Mouse (Mus musculus): Measurements from ENCODE around the gene Gm20662.

The Gm20662 gene

GRCm38 (mm10) chr9:107975399-107976386 is 20.5 kb upstream of the Gm20662 start, which contains the start of gene Uba7:
TSS of gene Uba7 (plus strand) at chr9:107975505.
- no peak for DNase-seq (ENCODE audit: low read depth, low spot score)

GRCm38 (mm10) chr9:107978815-107979214 is 17.3 kb upstream of the Gm20662 start:
- DNase-seq (ENCODE audit: low read depth, low spot score), result no peak

- no peak for DNase-seq (ENCODE audit: low read depth, low spot score)
Observed at GRCm38 (mm10) chr9:107981684-107982605, 14.2 kb upstream of the Gm20662 start.

- DNase-seq (ENCODE audit: low read depth, low spot score), result no peak
Observed at GRCm38 (mm10) chr9:107982681-107983346, 13.3 kb upstream of the Gm20662 start, which contains the start of gene Gm20661. TSS of gene Gm20661 (plus strand) at chr9:107983058.

GRCm38 (mm10) chr9:107983421-107983890 is 12.7 kb upstream of the Gm20662 start:
- no peak for DNase-seq (ENCODE audit: low read depth, low spot score)

GRCm38 (mm10) chr9:107984052-107984753 is 11.9 kb upstream of the Gm20662 start:
- no peak for DNase-seq (ENCODE audit: low read depth, low spot score)

GRCm38 (mm10) chr9:107984754-107985055 is 11.4 kb upstream of the Gm20662 start:
- no peak for DNase-seq (ENCODE audit: low read depth, low spot score)

- no peak for DNase-seq (ENCODE audit: low read depth, low spot score)
Observed at GRCm38 (mm10) chr9:107985131-107986119, 10.7 kb upstream of the Gm20662 start, which contains the start of gene Inka1. TSS of gene Inka1 (minus strand) at chr9:107985879.

GRCm38 (mm10) chr9:107986376-107986775 is 9.8 kb upstream of the Gm20662 start:
- no peak for DNase-seq (ENCODE audit: low read depth, low spot score)

- no peak for DNase-seq (ENCODE audit: low read depth, low spot score)
Observed at GRCm38 (mm10) chr9:107987950-107988349, 8.2 kb upstream of the Gm20662 start.

- no peak for DNase-seq (ENCODE audit: low read depth, low spot score)
Observed at GRCm38 (mm10) chr9:107992197-107992596, 4.0 kb upstream of the Gm20662 start, which contains the start of gene Cdhr4. TSS of gene Cdhr4 (plus strand) at chr9:107992497.

- DNase-seq (ENCODE audit: low read depth, low spot score), result no peak
Observed at GRCm38 (mm10) chr9:107993013-107993412, 3.1 kb upstream of the Gm20662 start.

- DNase-seq (ENCODE audit: low read depth, low spot score), result no peak
Observed at GRCm38 (mm10) chr9:107994464-107994863, 1.7 kb upstream of the Gm20662 start.

- DNase-seq (ENCODE audit: low read depth, low spot score), result no peak
Observed at GRCm38 (mm10) chr9:107995513-107995912, 636 bp upstream of the Gm20662 start.

GRCm38 (mm10) chr9:108001922-108002770 is 6.0 kb downstream of the Gm20662 start, which contains the start of gene Ip6k1:
TSS of gene Ip6k1 (plus strand) at chr9:108002501.
- peak; percentile 100 for DNase-seq (ENCODE audit: low read depth, low spot score)

GRCm38 (mm10) chr9:108002778-108003530 is 6.8 kb downstream of the Gm20662 start:
- no peak for DNase-seq (ENCODE audit: low read depth, low spot score)

- DNase-seq (ENCODE audit: low read depth, low spot score), result no peak
Observed at GRCm38 (mm10) chr9:108003531-108003890, 7.4 kb downstream of the Gm20662 start.

GRCm38 (mm10) chr9:108008041-108008440 is 11.9 kb downstream of the Gm20662 start:
- DNase-seq (ENCODE audit: low read depth, low spot score), result no peak

All from brain, embryonic 18.5 days (tissue).